Mouse (Mus musculus): ENCODE measurements around the gene Aars.
"Not testable (repeated sequence)": the region's sequence is repeated elsewhere in the genome, so short reads cannot be mapped to it uniquely, and the experiment has no call there.

Gene Aars

GRCm38 (mm10) chr8:111032916-111033315, at the start of gene Aars:
Gene Aars (plus strand): TSS chr8:111033144.
- DNase-seq = no peak

- DNase-seq = no peak
Observed at GRCm38 (mm10) chr8:110987805-110988744, 44.9 kb upstream of the Aars start.

GRCm38 (mm10) chr8:110990017-110990416, 42.9 kb upstream of the Aars start:
- DNase-seq = no peak

GRCm38 (mm10) chr8:110996641-110997430, 36.1 kb upstream of the Aars start:
- DNase-seq = no peak

GRCm38 (mm10) chr8:110997547-110998531, 35.1 kb upstream of the Aars start, which contains the start of gene Ddx19a:
Gene Ddx19a (minus strand): TSS chr8:110997800.
- DNase-seq = peak; percentile 91 to 94

GRCm38 (mm10) chr8:111010230-111010991, 22.5 kb upstream of the Aars start:
- DNase-seq = not testable (repeated sequence)

GRCm38 (mm10) chr8:111026609-111027008, 6.3 kb upstream of the Aars start:
- DNase-seq = not testable (repeated sequence)

GRCm38 (mm10) chr8:111027391-111027937, 5.5 kb upstream of the Aars start:
- DNase-seq = peak; percentile 93 to 96

- no peak for DNase-seq
Observed at GRCm38 (mm10) chr8:111029589-111029988, 3.4 kb upstream of the Aars start.

GRCm38 (mm10) chr8:111030045-111030444, 2.9 kb upstream of the Aars start:
- DNase-seq = no peak

- DNase-seq = no peak
Observed at GRCm38 (mm10) chr8:111031572-111031971, 1.4 kb upstream of the Aars start, which contains the start of gene Ddx19b. Gene Ddx19b (minus strand): TSS chr8:111031751.

- peak; percentile 99 to 100 for DNase-seq
Observed at GRCm38 (mm10) chr8:111033482-111034215, 705 bp downstream of the Aars start.

GRCm38 (mm10) chr8:111034276-111034675, 1.3 kb downstream of the Aars start:
- peak in 1 of 2 experiments; percentile 14 for DNase-seq

- DNase-seq = no peak
Observed at GRCm38 (mm10) chr8:111036591-111036990, 3.6 kb downstream of the Aars start.

GRCm38 (mm10) chr8:111042546-111042945, 9.6 kb downstream of the Aars start:
- no peak for DNase-seq

GRCm38 (mm10) chr8:111044003-111044734, 11.2 kb downstream of the Aars start:
- DNase-seq = peak in 1 of 2 experiments; percentile 17

GRCm38 (mm10) chr8:111048694-111049093, 15.8 kb downstream of the Aars start:
- peak in 1 of 2 experiments; percentile 28 for DNase-seq

GRCm38 (mm10) chr8:111049106-111049505, 16.2 kb downstream of the Aars start:
- no peak for DNase-seq

GRCm38 (mm10) chr8:111053827-111054518, 21.0 kb downstream of the Aars start:
- DNase-seq = no peak
